ENCODE assay signal across 18 mouse cellular contexts in the genomic region with DNA sequence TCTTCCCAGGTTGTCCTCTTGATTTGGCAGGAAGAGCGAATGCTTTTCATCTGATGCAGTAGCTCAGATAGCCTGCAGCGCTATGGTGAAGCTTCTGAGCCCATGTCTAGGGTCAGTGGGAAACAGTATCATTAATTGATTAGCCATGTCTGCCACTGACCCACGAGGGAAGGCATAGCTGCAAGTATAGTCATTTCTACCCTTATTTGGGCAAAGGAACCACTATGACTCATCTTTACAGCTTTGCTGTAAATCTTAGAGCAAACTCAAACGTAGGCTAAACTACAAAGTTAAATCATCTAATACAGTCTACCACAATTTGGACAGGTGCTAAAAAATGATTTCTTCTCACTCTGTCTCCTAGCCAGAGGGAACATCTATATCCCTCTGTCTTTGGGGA.
DNase-seq lines count a peak whose midpoint lies in the region; ATAC-seq and TF ChIP-seq lines count a peak whose summit lies in the region.
"Had no signal": no experiment of that assay in that cellular context is flagged by ENCODE, and none has a peak within 500 bp of the region (broad histone marks: within the 10 kb centered on the region; RNA-seq: fewer than 3 reads in every experiment).

No protein-coding gene starts in this region.

- no peaks in the 10 kb centered on the region for H3K9me3 ChIP-seq in midbrain, embryonic 11.5 days (ENCODE audit: control insufficient read depth, low read length)
- H3K9me3 ChIP-seq in midbrain, embryonic 15.5 days = no peaks in the 10 kb centered on the region
- H3K9me3 ChIP-seq in CH12.LX (replicated peaks; ENCODE audit: low read length) = no peaks in the 10 kb centered on the region
- H3K9me3 ChIP-seq: embryonic facial prominence, embryonic 12.5 days; forebrain, embryonic 12.5 days; heart, embryonic 13.5 days; hindbrain, embryonic 15.5 days had no signal

- no peaks in the 10 kb centered on the region for H3K36me3 ChIP-seq in midbrain, embryonic 11.5 days (ENCODE audit: control insufficient read depth, insufficient read depth, low read length)
- H3K36me3 ChIP-seq in midbrain, embryonic 15.5 days (replicated peaks) = no peaks in the 10 kb centered on the region
- no peaks in the 10 kb centered on the region for H3K36me3 ChIP-seq in CH12.LX (replicated peaks in 1 of 2; ENCODE audit: control insufficient read depth in 1 of 2, insufficient read depth in 1 of 2, low read length in 1 of 2)
- H3K36me3 ChIP-seq: embryonic facial prominence, embryonic 12.5 days; forebrain, embryonic 12.5 days; heart, embryonic 13.5 days; hindbrain, embryonic 15.5 days had no signal

- no peaks in the 10 kb centered on the region for H3K27me3 ChIP-seq in midbrain, embryonic 11.5 days (ENCODE audit: control insufficient read depth, insufficient read depth, low read length)
- no peaks in the 10 kb centered on the region for H3K27me3 ChIP-seq in midbrain, embryonic 15.5 days (replicated peaks)
- no peaks in the 10 kb centered on the region for H3K27me3 ChIP-seq in CH12.LX (replicated peaks)
- H3K27me3 ChIP-seq: embryonic facial prominence, embryonic 12.5 days; forebrain, embryonic 12.5 days; heart, embryonic 13.5 days; hindbrain, embryonic 15.5 days had no signal

- H3K4me2 ChIP-seq in midbrain, embryonic 11.5 days = no peak overlapping the region
- no peak overlapping the region for H3K4me2 ChIP-seq in midbrain, embryonic 15.5 days
- peak overlapping the region; percentile 78; the same call in 1 of the 2 replicates for H3K4me2 ChIP-seq in CH12.LX (ENCODE audit: insufficient read depth, low read depth, poor library complexity, severe bottlenecking)
- H3K4me2 ChIP-seq: embryonic facial prominence, embryonic 12.5 days; forebrain, embryonic 12.5 days; heart, embryonic 13.5 days; hindbrain, embryonic 15.5 days had no signal

- in situ Hi-C loops in CH12.LX (cut with MboI; ENCODE audit: low pct_ligation_motif_present, low pct_unique_long_range_greater_than_20kb, low sequenced_read_pairs) = no loop called here

- no peak for TF ChIP-seq RAD21 in CH12.LX (IDR thresholded peaks at IDR 0.05; ENCODE audit: low read depth, low read length)

- no peaks in the 10 kb centered on the region for H3K79me2 ChIP-seq in CH12.LX (replicated peaks; ENCODE audit: control insufficient read depth, extremely low read depth, insufficient read depth, poor library complexity, severe bottlenecking)

- dilution Hi-C loops in CH12.LX (cut with MboI; ENCODE audit: extremely low pct_ligation_motif_present, extremely low pct_unique_long_range_greater_than_20kb, low sequenced_read_pairs) = no loop called here

- peak; percentile 37 for DNase-seq in midbrain, embryonic 11.5 days (ENCODE audit: low spot score, missing footprints)
- DNase-seq in CH12.LX (ENCODE audit: extremely low read depth) = no peak
- no peak for DNase-seq in heart, adult 9 months (ENCODE audit: low spot score in 2 of 2)
- DNase-seq in layer of hippocampus, postnatal 10 days (ENCODE audit: low spot score in 2 of 2) = no peak
- DNase-seq: adrenal gland, postnatal 10 days; cerebellum, adult 11-12 months; cerebellum, adult 9-10 months; cerebellum, postnatal 25 days; gastrocnemius, adult 2 months; gastrocnemius, postnatal 25 days; heart, postnatal 36 days had no signal

- TF ChIP-seq POLR2A in CH12.LX (IDR thresholded peaks at IDR 0.05; ENCODE audit: low read depth, low read length) = no peak
- TF ChIP-seq POLR2A in embryonic fibroblast, embryonic 13.5 days (IDR thresholded peaks at IDR 0.05; ENCODE audit: low read depth, low read length) = no peak

- no peak for TF ChIP-seq CTCF in CH12.LX (conservative IDR thresholded peaks at IDR 0.05 in 1 of 2, IDR thresholded peaks at IDR 0.05 in 1 of 2; ENCODE audit: low read depth in 2 of 2, low read length in 2 of 2)
- no peak for TF ChIP-seq CTCF in embryonic fibroblast, embryonic 13.5 days (IDR thresholded peaks at IDR 0.05; ENCODE audit: borderline replicate concordance, insufficient read depth, low read length)

- H3K4me1 ChIP-seq in midbrain, embryonic 11.5 days (ENCODE audit: control insufficient read depth, insufficient read depth, low read length) = no peaks in the 10 kb centered on the region
- no peaks in the 10 kb centered on the region for H3K4me1 ChIP-seq in midbrain, embryonic 15.5 days
- peaks cover 0 to 2% of the 10 kb centered on the region in 2 experiments; a peak in 1 of 4 replicates for H3K4me1 ChIP-seq in CH12.LX (ENCODE audit: control insufficient read depth in 1 of 2, insufficient read depth in 2 of 2)
- H3K4me1 ChIP-seq in embryonic fibroblast, embryonic 13.5 days (ENCODE audit: control insufficient read depth, insufficient read depth, low read length) = peaks cover 6% of the 10 kb centered on the region; the same call in 1 of the 2 replicates
- H3K4me1 ChIP-seq: embryonic facial prominence, embryonic 12.5 days; forebrain, embryonic 12.5 days; heart, embryonic 13.5 days; hindbrain, embryonic 15.5 days had no signal

- WGBS in midbrain, embryonic 11.5 days = 80% methylated on average over 4 of the region's 4 CpGs
- 73% methylated on average over 4 of the region's 4 CpGs for WGBS in midbrain, embryonic 15.5 days

- H3K27ac ChIP-seq in midbrain, embryonic 11.5 days (ENCODE audit: low read depth, low read length) = no peak overlapping the region
- H3K27ac ChIP-seq in midbrain, embryonic 15.5 days = no peak overlapping the region
- no peak overlapping the region for H3K27ac ChIP-seq in CH12.LX (ENCODE audit: insufficient read depth, low read depth)
- H3K27ac ChIP-seq in embryonic fibroblast, embryonic 13.5 days (ENCODE audit: insufficient read depth, low read length) = peak overlapping the region; percentile 73
- H3K27ac ChIP-seq: embryonic facial prominence, embryonic 12.5 days; forebrain, embryonic 12.5 days; gastrocnemius, adult 2 months; heart, embryonic 13.5 days; hindbrain, embryonic 15.5 days had no signal

- no peak overlapping the region for H3K4me3 ChIP-seq in midbrain, embryonic 11.5 days (ENCODE audit: low read depth, low read length)
- no peak overlapping the region for H3K4me3 ChIP-seq in midbrain, embryonic 15.5 days
- no peak overlapping the region for H3K4me3 ChIP-seq in CH12.LX (replicated peaks in 1 of 3; ENCODE audit: low read depth in 2 of 3, low read length in 2 of 3, poor library complexity in 1 of 3)
- H3K4me3 ChIP-seq in embryonic fibroblast, embryonic 13.5 days (ENCODE audit: insufficient read depth, low read length) = no peak overlapping the region
- H3K4me3 ChIP-seq: embryonic facial prominence, embryonic 12.5 days; forebrain, embryonic 12.5 days; gastrocnemius, adult 2 months; heart, embryonic 13.5 days; hindbrain, embryonic 15.5 days had no signal

- TF ChIP-seq EP300 in CH12.LX (IDR thresholded peaks at IDR 0.05; ENCODE audit: low read length) = no peak

- H3K9ac ChIP-seq in midbrain, embryonic 11.5 days (ENCODE audit: low read length) = no peak overlapping the region
- H3K9ac ChIP-seq in midbrain, embryonic 15.5 days = no peak overlapping the region
- no peak overlapping the region for H3K9ac ChIP-seq in CH12.LX (ENCODE audit: insufficient read depth, low read depth)
- H3K9ac ChIP-seq: embryonic facial prominence, embryonic 12.5 days; forebrain, embryonic 12.5 days; heart, embryonic 13.5 days; hindbrain, embryonic 15.5 days had no signal

- ATAC-seq in midbrain, embryonic 11.5 days (ENCODE audit: low FRiP score) = no peak
- no peak for ATAC-seq in midbrain, embryonic 15.5 days (replicated peaks)
- ATAC-seq: forebrain, embryonic 16.5 days had no signal

TF ChIP-seq in CH12.LX, 34 proteins besides CTCF, POLR2A, EP300 and RAD21:
- TF ChIP-seq JUN (IDR thresholded peaks at IDR 0.05; ENCODE audit: insufficient read depth, low read depth, low read length) (peak; percentile 24), PAX5 (IDR thresholded peaks at IDR 0.05; ENCODE audit: low read length) (no peak), ZNF384 (IDR thresholded peaks at IDR 0.05; ENCODE audit: low read depth, low read length) (no peak), GABPA (IDR thresholded peaks at IDR 0.05; ENCODE audit: insufficient replicate concordance, low read depth, low read length) (no peak), JUND (conservative IDR thresholded peaks at IDR 0.05; ENCODE audit: low read depth, low read length) (peak; percentile 38; the same call in 1 of the 2 replicates)
